Mouse (Mus musculus) heart, embryonic 12.5 days (tissue): ENCODE data around the gene Ostf1. TPM values are rescaled to one million over a fixed set of nuclear protein-coding genes. Genes with fewer than 3 reads are reported as not detected.
A peak's percentile ranks its signal among the peaks of the same experiment; 100 is the strongest.

Experiments used
- ATAC-seq: fragments of 200-750 bp; cut with Nextera tagmentation; 2 replicates; pipeline ENCODE4 v1.8.0; 2017; ENCODE audit warnings: moderate TSS enrichment, moderate library complexity; ENCODE audit not compliant: insufficient number of reproducible peaks, low FRiP score
- H3K27ac ChIP-seq: fragments of 300-500 bp; sonication (generic); 2 replicates; pipeline ENCODE4 v1.5.1; 2016; ENCODE audit warnings: mild to moderate bottlenecking, moderate library complexity; ENCODE audit not compliant: poor library complexity, severe bottlenecking
- H3K27me3 ChIP-seq: fragments of 300-500 bp; sonication (generic); replicated peaks from 2 replicates; pipeline ENCODE4 v1.6.1; 2016; ENCODE audit warnings: mild to moderate bottlenecking, moderate library complexity
- H3K36me3 ChIP-seq: fragments of 300-500 bp; sonication (generic); 2 replicates; pipeline ENCODE4 v1.6.1; 2016; ENCODE audit warnings: mild to moderate bottlenecking, moderate library complexity
- H3K4me1 ChIP-seq: fragments of 300-500 bp; sonication (generic); replicated peaks from 2 replicates; pipeline ENCODE4 v1.6.1; 2016; ENCODE audit warnings: mild to moderate bottlenecking
- H3K4me2 ChIP-seq: fragments of 300-500 bp; sonication (generic); 2 replicates; pipeline ENCODE4 v1.6.1; 2016; ENCODE audit warnings: mild to moderate bottlenecking, moderate library complexity
- H3K4me3 ChIP-seq: fragments of 300-500 bp; sonication (generic); 2 replicates; pipeline ENCODE4 v1.5.1; 2016; ENCODE audit warnings: mild to moderate bottlenecking
- H3K9ac ChIP-seq: fragments of 300-500 bp; sonication (generic); 2 replicates; pipeline ENCODE4 v1.6.1; 2016; ENCODE audit warnings: mild to moderate bottlenecking, moderate library complexity
- H3K9me3 ChIP-seq: fragments of 300-500 bp; sonication (generic); replicated peaks from 2 replicates; pipeline ENCODE4 v1.6.1; 2016; ENCODE audit warnings: mild to moderate bottlenecking, moderate library complexity
- WGBS: fragments of 180-500 bp; shearing (Covaris S2); methylation state at CpG from one replicate; pipeline ENCODE4 v1.1.7; 2016; 5-methylcytosine and 5-hydroxymethylcytosine counted together
- polyA plus RNA-seq: library from polyadenylated mRNA; unstranded; fragments of >200 nt; fragmentation: Nextera tagmentation; extraction: Ambion mirVana; gene quantifications from 2 replicates; pipeline ENCODE4 v1.2.1, GENCODE M21; 2016

Ostf1 gene
- polyA plus RNA-seq, 1 experiment from 2014 or later = 59.5 TPM

- Histone ChIP-seq H3K9ac (no peak overlapping the region), H3K36me3 (no peaks in the 10 kb centered on the region), H3K4me2 (no peak overlapping the region), H3K4me1 (peaks cover 20% of the 10 kb centered on the region), H3K27ac (no peak overlapping the region), H3K9me3 (no peaks in the 10 kb centered on the region), H3K4me3 (no peak overlapping the region), H3K27me3 (no peaks in the 10 kb centered on the region)
- ATAC-seq = no peak
- 62% methylated on average over 4 of the region's 4 CpGs for WGBS
Observed at GRCm38 (mm10) chr19:18658473-18658872, 26.9 kb upstream of the Ostf1 start.

GRCm38 (mm10) chr19:18655999-18656398 lies 24.4 kb upstream of the Ostf1 start:
- Histone ChIP-seq H3K9ac (no peak overlapping the region), H3K27ac (no peak overlapping the region), H3K4me1 (peaks cover 30% of the 10 kb centered on the region), H3K4me3 (no peak overlapping the region), H3K36me3 (no peaks in the 10 kb centered on the region), H3K27me3 (no peaks in the 10 kb centered on the region), H3K4me2 (no peak overlapping the region), H3K9me3 (no peaks in the 10 kb centered on the region)
- 75% methylated on average over 7 of the region's 7 CpGs for WGBS
- no peak for ATAC-seq

- Histone ChIP-seq H3K9me3 (no peaks in the 10 kb centered on the region), H3K4me3 (no peak overlapping the region), H3K9ac (no peak overlapping the region), H3K36me3 (no peaks in the 10 kb centered on the region), H3K4me1 (peaks cover 30% of the 10 kb centered on the region), H3K27ac (peak overlapping the region; percentile 76), H3K27me3 (no peaks in the 10 kb centered on the region), H3K4me2 (no peak overlapping the region)
- 40% methylated on average over 5 of the region's 5 CpGs for WGBS
- 0 out of 2 replicates have a peak, but pooled peaks have one; percentile 42 for ATAC-seq
Observed at GRCm38 (mm10) chr19:18654984-18655383, 23.4 kb upstream of the Ostf1 start.

- Histone ChIP-seq H3K4me1 (peaks cover 31% of the 10 kb centered on the region), H3K4me3 (no peak overlapping the region), H3K4me2 (no peak overlapping the region), H3K27ac (peak overlapping the region; percentile 76), H3K27me3 (no peaks in the 10 kb centered on the region), H3K9me3 (no peaks in the 10 kb centered on the region), H3K36me3 (no peaks in the 10 kb centered on the region), H3K9ac (no peak overlapping the region)
- ATAC-seq = no peak
- WGBS = 85% methylated on average over 8 of the region's 8 CpGs
Observed at GRCm38 (mm10) chr19:18654330-18654729, 22.7 kb upstream of the Ostf1 start.

- WGBS = 61% methylated on average over 6 of the region's 6 CpGs
- no peak overlapping the region for H3K4me2 ChIP-seq
- no peak overlapping the region for H3K9ac ChIP-seq
- no peak for ATAC-seq
- no peaks in the 10 kb centered on the region for H3K27me3 ChIP-seq
- no peaks in the 10 kb centered on the region for H3K36me3 ChIP-seq
- H3K27ac ChIP-seq = no peak overlapping the region
- H3K4me3 ChIP-seq = no peak overlapping the region
- peaks cover 34% of the 10 kb centered on the region for H3K4me1 ChIP-seq
- no peaks in the 10 kb centered on the region for H3K9me3 ChIP-seq
Observed at GRCm38 (mm10) chr19:18653058-18653457, 21.4 kb upstream of the Ostf1 start.

- Histone ChIP-seq H3K9ac (no peak overlapping the region), H3K9me3 (no peaks in the 10 kb centered on the region), H3K27me3 (no peaks in the 10 kb centered on the region), H3K4me2 (no peak overlapping the region), H3K36me3 (no peaks in the 10 kb centered on the region), H3K4me3 (no peak overlapping the region), H3K27ac (no peak overlapping the region), H3K4me1 (peaks cover 38% of the 10 kb centered on the region)
- no peak for ATAC-seq
- 49% methylated on average over 4 of the region's 4 CpGs for WGBS
Observed at GRCm38 (mm10) chr19:18652592-18652991, 21.0 kb upstream of the Ostf1 start.

- H3K4me1 ChIP-seq = peaks cover 49% of the 10 kb centered on the region
- no peaks in the 10 kb centered on the region for H3K36me3 ChIP-seq
- no peak overlapping the region for H3K4me3 ChIP-seq
- H3K27ac ChIP-seq = no peak overlapping the region
- H3K9me3 ChIP-seq = no peaks in the 10 kb centered on the region
- 61% methylated on average over 6 of the region's 6 CpGs for WGBS
- no peak overlapping the region for H3K4me2 ChIP-seq
- no peaks in the 10 kb centered on the region for H3K27me3 ChIP-seq
- no peak for ATAC-seq
- H3K9ac ChIP-seq = no peak overlapping the region
Observed at GRCm38 (mm10) chr19:18650473-18650872, 18.9 kb upstream of the Ostf1 start.

- ATAC-seq = no peak
- Histone ChIP-seq H3K4me1 (peaks cover 44% of the 10 kb centered on the region), H3K9ac (no peak overlapping the region), H3K27ac (no peak overlapping the region), H3K9me3 (no peaks in the 10 kb centered on the region), H3K4me3 (no peak overlapping the region), H3K4me2 (no peak overlapping the region), H3K27me3 (no peaks in the 10 kb centered on the region), H3K36me3 (no peaks in the 10 kb centered on the region)
- 74% methylated on average over 4 of the region's 4 CpGs for WGBS
Observed at GRCm38 (mm10) chr19:18649955-18650354, 18.3 kb upstream of the Ostf1 start.

GRCm38 (mm10) chr19:18648558-18648945 lies 16.9 kb upstream of the Ostf1 start:
- Histone ChIP-seq H3K27me3 (no peaks in the 10 kb centered on the region), H3K4me1 (peaks cover 33% of the 10 kb centered on the region), H3K4me3 (no peak overlapping the region), H3K36me3 (no peaks in the 10 kb centered on the region), H3K9ac (no peak overlapping the region), H3K27ac (no peak overlapping the region), H3K9me3 (no peaks in the 10 kb centered on the region), H3K4me2 (no peak overlapping the region)
- ATAC-seq = no peak
- 69% methylated on average over 6 of the region's 6 CpGs for WGBS

GRCm38 (mm10) chr19:18647775-18648557 lies 16.3 kb upstream of the Ostf1 start:
- Histone ChIP-seq H3K4me2 (no peak overlapping the region), H3K36me3 (no peaks in the 10 kb centered on the region), H3K27ac (0 out of 2 replicates have a peak overlapping the region, but pooled peaks have one; percentile 6), H3K9me3 (no peaks in the 10 kb centered on the region), H3K9ac (no peak overlapping the region), H3K27me3 (no peaks in the 10 kb centered on the region), H3K4me1 (peaks cover 27% of the 10 kb centered on the region), H3K4me3 (no peak overlapping the region)
- WGBS = 44% methylated on average over 9 of the region's 9 CpGs
- ATAC-seq = no peak

- Histone ChIP-seq H3K4me1 (peaks cover 23% of the 10 kb centered on the region), H3K9me3 (no peaks in the 10 kb centered on the region), H3K36me3 (peaks cover 3% of the 10 kb centered on the region; the same call in 1 of the 2 replicates), H3K4me2 (no peak overlapping the region), H3K27me3 (no peaks in the 10 kb centered on the region), H3K9ac (no peak overlapping the region), H3K27ac (0 out of 2 replicates have a peak overlapping the region, but pooled peaks have one; percentile 1), H3K4me3 (no peak overlapping the region)
- WGBS = 40% methylated on average over 5 of the region's 5 CpGs
- no peak for ATAC-seq
Observed at GRCm38 (mm10) chr19:18646853-18647420, 15.3 kb upstream of the Ostf1 start.
